Mouse (Mus musculus): ENCODE results near the gene Hcrt.

- TF ChIP-seq POLR2A (IDR thresholded peaks at IDR 0.05; ENCODE audit: borderline replicate concordance, extremely low read depth, insufficient read depth, insufficient read length, poor library complexity, severe bottlenecking) (peak; percentile 97), CTCF (IDR thresholded peaks at IDR 0.05; ENCODE audit: borderline replicate concordance, extremely low read depth, insufficient read depth, insufficient read length) (no peak)
These were observed 50.7 kb downstream of the Hcrt start, which contains the start of gene Kat2a for GRCm38 (mm10) chr11:100711783-100712615.
